Mouse (Mus musculus): ENCODE measurements around the gene Dffb. TPM values are rescaled to one million over a fixed set of nuclear protein-coding genes. Genes with fewer than 3 reads are reported as not detected.

Dffb gene
- total and polyA plus RNA-seq, 2 experiments from 2014 or later, result 8.6 to 22.7 TPM

DNA sequence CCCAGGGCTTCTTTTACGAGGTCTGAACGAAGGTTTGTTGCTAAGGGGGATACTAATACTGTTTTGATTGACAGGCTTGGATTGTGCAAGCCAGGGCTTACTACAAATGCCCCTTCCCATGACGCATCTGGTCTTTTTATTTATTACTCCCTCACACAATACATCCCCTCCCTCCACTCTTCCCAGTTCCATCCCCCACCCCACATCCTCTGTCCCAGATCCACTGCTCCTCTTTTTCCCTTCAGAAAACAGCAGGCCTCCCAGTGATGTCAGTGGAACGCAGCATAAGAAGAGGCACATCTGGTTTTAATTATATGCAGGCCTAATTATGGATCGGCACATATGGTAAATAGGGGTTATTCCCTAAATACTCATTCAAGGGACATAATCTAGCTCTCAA lies 23.2 kb downstream of the Dffb start:
- Histone ChIP-seq H3K36me3 (ENCODE audit: insufficient read depth) (no peaks in the 10 kb centered on the region), H3K4me3 (ENCODE audit: low read depth, low read length) (no peak overlapping the region), H3K27ac (ENCODE audit: low read depth, low read length) (no peak overlapping the region), H3K9ac (no peak overlapping the region), H3K4me2 (ENCODE audit: low read depth) (no peak overlapping the region), H3K4me1 (ENCODE audit: insufficient read depth) (no peaks in the 10 kb centered on the region), H3K9me3 (ENCODE audit: low read length) (no peaks in the 10 kb centered on the region), H3K27me3 (ENCODE audit: insufficient read depth, low read length) (no peaks in the 10 kb centered on the region)
- DNase-seq, result no peak
- WGBS, result 28% methylated on average over 5 of the region's 5 CpGs
- no peak for ATAC-seq
- no peak for TF ChIP-seq CTCF (IDR thresholded peaks at IDR 0.05; ENCODE audit: low read depth)

DNA sequence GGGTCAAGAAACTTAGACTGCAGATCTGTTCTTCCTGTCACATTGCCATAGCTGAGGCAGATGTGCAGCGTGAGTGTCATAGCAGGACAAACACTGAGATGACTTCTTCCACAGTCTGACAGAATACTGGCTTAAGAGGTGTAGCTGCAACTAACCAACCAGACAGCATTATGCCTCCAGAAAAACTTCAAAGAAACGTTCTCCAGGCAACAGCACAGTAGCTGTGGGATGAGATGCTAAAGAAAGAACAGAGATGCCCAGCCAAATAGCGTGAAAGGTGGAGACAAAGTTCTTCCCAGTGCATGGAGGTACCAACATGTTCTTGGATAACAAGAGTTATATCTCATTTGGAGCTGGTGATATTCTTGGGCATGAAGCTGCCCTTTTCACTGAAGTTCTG lies 23.8 kb downstream of the Dffb start:
- Histone ChIP-seq H3K36me3 (ENCODE audit: insufficient read depth) (no peaks in the 10 kb centered on the region), H3K4me1 (ENCODE audit: insufficient read depth) (no peaks in the 10 kb centered on the region), H3K9me3 (ENCODE audit: low read length) (no peaks in the 10 kb centered on the region), H3K4me3 (ENCODE audit: low read depth, low read length) (no peak overlapping the region), H3K9ac (no peak overlapping the region), H3K27me3 (ENCODE audit: insufficient read depth, low read length) (no peaks in the 10 kb centered on the region), H3K27ac (ENCODE audit: low read depth, low read length) (no peak overlapping the region), H3K4me2 (ENCODE audit: low read depth) (no peak overlapping the region)
- DNase-seq, result no peak
- ATAC-seq, result no peak
- 64% methylated on average over 3 of the region's 3 CpGs for WGBS
- no peak for TF ChIP-seq CTCF (IDR thresholded peaks at IDR 0.05; ENCODE audit: low read depth)

DNA sequence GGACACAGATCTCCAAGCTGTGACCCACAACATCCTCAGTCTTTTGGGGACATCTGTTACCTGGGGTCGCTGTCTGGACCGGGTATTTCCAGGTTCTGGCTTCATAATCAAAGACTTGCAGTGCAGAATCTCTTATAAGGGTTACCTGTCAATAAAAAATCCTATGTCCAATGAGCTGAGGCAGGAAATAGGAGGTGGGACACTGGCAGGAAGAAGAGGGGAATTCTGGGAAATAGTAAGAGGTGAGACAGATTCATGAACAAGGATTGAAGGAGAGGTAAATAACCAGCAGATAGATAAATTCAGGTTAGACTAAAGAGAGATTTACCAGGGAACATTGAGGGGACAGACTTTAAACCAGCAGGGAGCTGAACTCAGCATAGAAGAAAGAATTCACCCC lies 24.6 kb downstream of the Dffb start:
- H3K4me2 ChIP-seq (ENCODE audit: low read depth), result no peak overlapping the region
- 72% methylated on average over 2 of the region's 2 CpGs for WGBS
- DNase-seq (no peak), ATAC-seq (no peak)
- no peak overlapping the region for H3K4me3 ChIP-seq (ENCODE audit: low read depth, low read length)
- no peaks in the 10 kb centered on the region for H3K4me1 ChIP-seq (ENCODE audit: insufficient read depth)
- H3K9ac ChIP-seq, result no peak overlapping the region
- H3K27me3 ChIP-seq (ENCODE audit: insufficient read depth, low read length), result no peaks in the 10 kb centered on the region
- no peaks in the 10 kb centered on the region for H3K36me3 ChIP-seq (ENCODE audit: insufficient read depth)
- no peaks in the 10 kb centered on the region for H3K9me3 ChIP-seq (ENCODE audit: low read length)
- H3K27ac ChIP-seq (ENCODE audit: low read depth, low read length), result no peak overlapping the region
- TF ChIP-seq CTCF (IDR thresholded peaks at IDR 0.05; ENCODE audit: low read depth), result no peak

DNA sequence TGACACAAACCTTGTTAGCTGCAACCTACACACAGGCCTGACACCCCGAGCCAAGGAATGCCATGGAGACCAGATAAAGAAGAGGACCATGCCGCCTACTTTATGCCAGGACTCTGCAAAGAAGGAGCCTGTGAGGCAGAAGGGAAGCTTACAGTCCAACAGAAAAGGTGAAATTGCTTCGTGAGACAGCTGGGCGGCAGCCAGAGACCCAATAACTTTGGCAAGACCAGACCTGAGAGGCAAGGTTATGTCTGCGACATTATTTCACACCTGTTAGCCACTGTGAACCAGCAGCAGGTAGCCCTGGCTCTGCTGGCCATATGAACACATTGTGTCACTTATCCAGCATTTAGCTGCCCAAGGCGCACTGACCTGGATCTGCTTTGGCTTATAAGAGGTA lies 29.2 kb downstream of the Dffb start:
- 74% methylated on average over 6 of the region's 6 CpGs for WGBS
- Histone ChIP-seq H3K36me3 (ENCODE audit: insufficient read depth) (no peaks in the 10 kb centered on the region), H3K4me2 (ENCODE audit: low read depth) (no peak overlapping the region), H3K9ac (no peak overlapping the region), H3K4me3 (ENCODE audit: low read depth, low read length) (no peak overlapping the region), H3K9me3 (ENCODE audit: low read length) (no peaks in the 10 kb centered on the region), H3K27me3 (ENCODE audit: insufficient read depth, low read length) (no peaks in the 10 kb centered on the region), H3K4me1 (ENCODE audit: insufficient read depth) (no peaks in the 10 kb centered on the region), H3K27ac (ENCODE audit: low read depth, low read length) (no peak overlapping the region)
- TF ChIP-seq CTCF (IDR thresholded peaks at IDR 0.05; ENCODE audit: low read depth), result no peak
- DNase-seq (no peak), ATAC-seq (no peak)

DNA sequence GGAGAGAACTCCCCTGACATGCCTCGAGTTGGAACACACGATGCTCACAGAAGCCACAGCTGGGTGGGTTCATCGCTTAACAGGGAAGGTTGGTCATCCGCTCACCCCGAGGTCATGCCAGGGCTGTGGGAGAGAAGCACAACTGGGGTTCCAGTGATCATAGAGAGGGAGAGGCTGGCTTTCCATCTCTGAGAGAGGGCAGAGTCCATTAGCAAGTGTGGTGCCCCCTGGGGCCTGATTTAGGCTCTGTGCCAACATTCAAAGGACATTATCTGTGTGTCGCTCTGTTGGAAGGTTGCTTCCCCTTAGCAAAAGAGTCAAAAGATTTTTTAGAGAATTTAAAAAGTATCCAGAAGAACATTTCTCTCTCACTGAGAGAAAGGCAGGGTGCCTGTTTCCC lies 30.7 kb downstream of the Dffb start:
- ATAC-seq (no peak), DNase-seq (no peak)
- Histone ChIP-seq H3K27me3 (ENCODE audit: insufficient read depth, low read length) (no peaks in the 10 kb centered on the region), H3K9me3 (ENCODE audit: low read length) (no peaks in the 10 kb centered on the region), H3K36me3 (ENCODE audit: insufficient read depth) (no peaks in the 10 kb centered on the region), H3K4me1 (ENCODE audit: insufficient read depth) (no peaks in the 10 kb centered on the region), H3K27ac (ENCODE audit: low read depth, low read length) (no peak overlapping the region), H3K4me3 (ENCODE audit: low read depth, low read length) (no peak overlapping the region), H3K9ac (no peak overlapping the region), H3K4me2 (ENCODE audit: low read depth) (no peak overlapping the region)
- no peak for TF ChIP-seq CTCF (IDR thresholded peaks at IDR 0.05; ENCODE audit: low read depth)
- WGBS, result 54% methylated on average over 6 of the region's 6 CpGs

DNA sequence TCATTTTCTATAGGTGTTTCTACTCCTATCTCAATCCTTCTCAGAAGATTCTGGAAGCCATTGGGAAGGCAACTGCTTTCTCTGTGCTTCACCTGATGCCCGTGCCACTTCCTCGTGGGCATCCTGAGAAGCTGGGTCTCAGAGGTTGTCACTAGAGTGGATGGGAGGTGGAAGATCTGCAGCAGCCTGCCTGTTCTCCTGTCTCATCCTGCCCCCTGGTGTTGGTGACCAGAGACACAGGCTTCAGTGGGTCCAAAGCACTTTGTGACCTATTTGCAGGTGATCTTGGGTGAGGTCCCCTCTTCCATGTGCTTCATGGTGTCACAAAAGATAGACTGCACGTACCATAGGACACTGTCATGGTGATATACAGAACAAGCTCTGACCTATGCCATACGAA lies 31.7 kb downstream of the Dffb start:
- Histone ChIP-seq H3K9ac (no peak overlapping the region), H3K4me3 (ENCODE audit: low read depth, low read length) (no peak overlapping the region), H3K4me2 (ENCODE audit: low read depth) (no peak overlapping the region), H3K36me3 (ENCODE audit: insufficient read depth) (no peaks in the 10 kb centered on the region), H3K9me3 (ENCODE audit: low read length) (no peaks in the 10 kb centered on the region), H3K27ac (ENCODE audit: low read depth, low read length) (no peak overlapping the region), H3K27me3 (ENCODE audit: insufficient read depth, low read length) (no peaks in the 10 kb centered on the region), H3K4me1 (ENCODE audit: insufficient read depth) (no peaks in the 10 kb centered on the region)
- 60% methylated on average over 4 of the region's 4 CpGs for WGBS
- ATAC-seq (peak; percentile 60), DNase-seq (peak; percentile 71)
- peak; percentile 91 for TF ChIP-seq CTCF (IDR thresholded peaks at IDR 0.05; ENCODE audit: low read depth)

DNA sequence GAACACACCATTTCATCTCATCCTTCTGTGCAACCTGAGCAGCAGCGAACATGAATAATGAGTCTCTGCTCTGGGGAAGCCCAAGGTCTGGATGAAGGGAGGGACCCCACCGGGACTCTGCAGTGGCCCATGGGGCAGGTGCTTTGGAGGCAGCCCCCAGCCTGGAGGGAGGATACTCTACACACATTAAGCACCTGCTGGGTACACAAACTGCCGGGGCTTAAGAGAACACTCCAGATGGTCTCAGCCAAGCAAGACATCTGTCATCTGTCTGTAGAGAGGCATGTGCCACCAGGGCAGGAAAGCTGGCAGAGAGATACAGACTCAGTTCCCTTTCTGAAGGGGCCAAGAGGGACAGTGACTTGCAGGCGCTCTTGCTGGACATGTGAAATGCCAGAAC lies 45.0 kb downstream of the Dffb start:
- H3K4me2 ChIP-seq (ENCODE audit: low read depth), result no peak overlapping the region
- peaks cover 5% of the 10 kb centered on the region; the same call in 1 of the 2 replicates for H3K4me1 ChIP-seq (ENCODE audit: insufficient read depth)
- WGBS, result 45% methylated on average over 4 of the region's 4 CpGs
- H3K36me3 ChIP-seq (ENCODE audit: insufficient read depth), result no peaks in the 10 kb centered on the region
- peak; percentile 62 for DNase-seq
- peak; percentile 54 for ATAC-seq
- no peak overlapping the region for H3K9ac ChIP-seq
- no peaks in the 10 kb centered on the region for H3K9me3 ChIP-seq (ENCODE audit: low read length)
- H3K27me3 ChIP-seq (ENCODE audit: insufficient read depth, low read length), result 0 out of 2 replicates have a peak, but pooled peaks cover 6% of the 10 kb centered on the region
- H3K27ac ChIP-seq (ENCODE audit: low read depth, low read length), result no peak overlapping the region
- no peak overlapping the region for H3K4me3 ChIP-seq (ENCODE audit: low read depth, low read length)
- no peak for TF ChIP-seq CTCF (IDR thresholded peaks at IDR 0.05; ENCODE audit: low read depth)

DNA sequence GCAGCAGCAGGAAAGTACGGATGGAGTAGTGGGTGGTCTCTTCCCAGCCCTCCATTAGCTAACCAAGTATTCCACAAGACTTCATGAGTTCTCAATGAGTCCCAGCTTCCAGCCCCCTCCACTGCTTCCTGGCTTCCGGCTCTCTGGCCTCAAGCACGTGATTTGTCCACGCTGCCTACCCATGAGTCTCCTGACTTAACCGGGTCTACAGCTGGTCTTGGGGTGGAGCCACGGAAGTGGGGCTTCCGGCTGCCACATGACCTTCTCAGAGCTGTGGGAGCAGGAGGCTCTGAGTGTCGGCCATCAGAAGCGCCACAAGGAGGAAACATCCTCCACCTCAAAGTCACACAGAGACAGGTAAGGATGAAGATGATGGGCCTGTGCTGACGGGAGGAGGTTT lies 45.5 kb downstream of the Dffb start:
- no peak for ATAC-seq
- Histone ChIP-seq H3K4me1 (ENCODE audit: insufficient read depth) (peaks cover 5% of the 10 kb centered on the region; the same call in 1 of the 2 replicates), H3K4me3 (ENCODE audit: low read depth, low read length) (no peak overlapping the region), H3K9me3 (ENCODE audit: low read length) (no peaks in the 10 kb centered on the region), H3K36me3 (ENCODE audit: insufficient read depth) (no peaks in the 10 kb centered on the region), H3K27me3 (ENCODE audit: insufficient read depth, low read length) (0 out of 2 replicates have a peak, but pooled peaks cover 6% of the 10 kb centered on the region), H3K4me2 (ENCODE audit: low read depth) (no peak overlapping the region), H3K9ac (no peak overlapping the region), H3K27ac (ENCODE audit: low read depth, low read length) (no peak overlapping the region)
- TF ChIP-seq CTCF (IDR thresholded peaks at IDR 0.05; ENCODE audit: low read depth), result no peak
- no peak for DNase-seq
- WGBS, result 56% methylated on average over 10 of the region's 10 CpGs

Measured in forebrain, postnatal 0 days (tissue).